Mouse (Mus musculus): ENCODE data around the gene Dock2. TPM values are rescaled to one million over a fixed set of nuclear protein-coding genes. Genes with fewer than 3 reads are reported as not detected.
A peak's percentile ranks its signal among the peaks of the same experiment; 100 is the strongest.
"Not testable (repeated sequence)": the region's sequence is repeated elsewhere in the genome, so short reads cannot be mapped to it uniquely, and the experiment has no call there.

Dock2 gene
- polyA plus RNA-seq, 1 experiment: 35.9 TPM

- no peak for TF ChIP-seq POLR2A (IDR thresholded peaks at IDR 0.05; ENCODE audit: low read depth, low read length)
- TF ChIP-seq CTCF (IDR thresholded peaks at IDR 0.05; ENCODE audit: extremely low read depth, insufficient read depth, insufficient read length, insufficient replicate concordance): no peak
- Histone ChIP-seq H3K27ac (ENCODE audit: insufficient read depth, low read length) (no peak overlapping the region), H3K36me3 (ENCODE audit: control insufficient read depth, insufficient read depth, low read length) (peaks cover 51% of the 10 kb centered on the region), H3K4me3 (ENCODE audit: extremely low read depth, insufficient read depth, insufficient read length) (no peak overlapping the region), H3K27me3 (ENCODE audit: control insufficient read depth, insufficient read depth, low read length) (no peaks in the 10 kb centered on the region), H3K4me1 (ENCODE audit: control insufficient read depth, insufficient read depth, insufficient read length) (no peaks in the 10 kb centered on the region)
- DNase-seq (ENCODE audit: low read depth in 1 of 2, low spot score in 2 of 2): no peak
- WGBS: 92% methylated on average over 1 of the region's 1 CpGs
Measured at GRCm38 (mm10) chr11:34240252-34240651, 543.4 kb downstream of the Dock2 start.

- H3K4me1 ChIP-seq (ENCODE audit: control insufficient read depth, insufficient read depth, insufficient read length): no peaks in the 10 kb centered on the region
- no peak for DNase-seq (ENCODE audit: low read depth in 1 of 2, low spot score in 2 of 2)
- peaks cover 53% of the 10 kb centered on the region for H3K36me3 ChIP-seq (ENCODE audit: control insufficient read depth, insufficient read depth, low read length)
- no peak overlapping the region for H3K27ac ChIP-seq (ENCODE audit: insufficient read depth, low read length)
- H3K27me3 ChIP-seq (ENCODE audit: control insufficient read depth, insufficient read depth, low read length): no peaks in the 10 kb centered on the region
- WGBS: 80% methylated on average over 2 of the region's 2 CpGs
- no peak for TF ChIP-seq POLR2A (IDR thresholded peaks at IDR 0.05; ENCODE audit: low read depth, low read length)
- TF ChIP-seq CTCF (IDR thresholded peaks at IDR 0.05; ENCODE audit: extremely low read depth, insufficient read depth, insufficient read length, insufficient replicate concordance): no peak
- H3K4me3 ChIP-seq (ENCODE audit: extremely low read depth, insufficient read depth, insufficient read length): no peak overlapping the region
Measured at GRCm38 (mm10) chr11:34239691-34240090, 544.0 kb downstream of the Dock2 start.

- TF ChIP-seq CTCF (IDR thresholded peaks at IDR 0.05; ENCODE audit: extremely low read depth, insufficient read depth, insufficient read length, insufficient replicate concordance): no peak
- no peak for TF ChIP-seq POLR2A (IDR thresholded peaks at IDR 0.05; ENCODE audit: low read depth, low read length)
- no peak for DNase-seq (ENCODE audit: low read depth in 1 of 2, low spot score in 2 of 2)
- Histone ChIP-seq H3K4me3 (ENCODE audit: extremely low read depth, insufficient read depth, insufficient read length) (no peak overlapping the region), H3K27me3 (ENCODE audit: control insufficient read depth, insufficient read depth, low read length) (no peaks in the 10 kb centered on the region), H3K4me1 (ENCODE audit: control insufficient read depth, insufficient read depth, insufficient read length) (no peaks in the 10 kb centered on the region), H3K27ac (ENCODE audit: insufficient read depth, low read length) (no peak overlapping the region), H3K36me3 (ENCODE audit: control insufficient read depth, insufficient read depth, low read length) (peaks cover 50% of the 10 kb centered on the region)
- 93% methylated on average over 6 of the region's 6 CpGs for WGBS
Measured at GRCm38 (mm10) chr11:34236885-34237284, 546.8 kb downstream of the Dock2 start.

- H3K27me3 ChIP-seq (ENCODE audit: control insufficient read depth, insufficient read depth, low read length): no peaks in the 10 kb centered on the region
- no peak for TF ChIP-seq POLR2A (IDR thresholded peaks at IDR 0.05; ENCODE audit: low read depth, low read length)
- TF ChIP-seq CTCF (IDR thresholded peaks at IDR 0.05; ENCODE audit: extremely low read depth, insufficient read depth, insufficient read length, insufficient replicate concordance): peak; percentile 40; the same call in 1 of the 2 replicates
- H3K36me3 ChIP-seq (ENCODE audit: control insufficient read depth, insufficient read depth, low read length): peaks cover 50% of the 10 kb centered on the region
- 70% methylated on average over 5 of the region's 5 CpGs for WGBS
- no peak overlapping the region for H3K27ac ChIP-seq (ENCODE audit: insufficient read depth, low read length)
- H3K4me1 ChIP-seq (ENCODE audit: control insufficient read depth, insufficient read depth, insufficient read length): no peaks in the 10 kb centered on the region
- DNase-seq (ENCODE audit: low read depth in 1 of 2, low spot score in 2 of 2): peak in 1 of 2 experiments; percentile 18
- no peak overlapping the region for H3K4me3 ChIP-seq (ENCODE audit: extremely low read depth, insufficient read depth, insufficient read length)
Measured at GRCm38 (mm10) chr11:34236091-34236759, 547.5 kb downstream of the Dock2 start.

GRCm38 (mm10) chr11:34228758-34229364 lies 554.8 kb downstream of the Dock2 start:
- Histone ChIP-seq H3K4me1 (ENCODE audit: control insufficient read depth, insufficient read depth, insufficient read length) (no peaks in the 10 kb centered on the region), H3K4me3 (ENCODE audit: extremely low read depth, insufficient read depth, insufficient read length) (no peak overlapping the region), H3K36me3 (ENCODE audit: control insufficient read depth, insufficient read depth, low read length) (peaks cover 43% of the 10 kb centered on the region), H3K27me3 (ENCODE audit: control insufficient read depth, insufficient read depth, low read length) (no peaks in the 10 kb centered on the region), H3K27ac (ENCODE audit: insufficient read depth, low read length) (no peak overlapping the region)
- no peak for TF ChIP-seq POLR2A (IDR thresholded peaks at IDR 0.05; ENCODE audit: low read depth, low read length)
- TF ChIP-seq CTCF (IDR thresholded peaks at IDR 0.05; ENCODE audit: extremely low read depth, insufficient read depth, insufficient read length, insufficient replicate concordance): peak; percentile 52; the same call in 1 of the 2 replicates
- WGBS: 61% methylated on average over 6 of the region's 6 CpGs
- DNase-seq (ENCODE audit: low read depth in 1 of 2, low spot score in 2 of 2): peak in 1 of 2 experiments; percentile 20

GRCm38 (mm10) chr11:34227180-34227579 lies 556.5 kb downstream of the Dock2 start:
- TF ChIP-seq CTCF (IDR thresholded peaks at IDR 0.05; ENCODE audit: extremely low read depth, insufficient read depth, insufficient read length, insufficient replicate concordance): no peak
- no peak for TF ChIP-seq POLR2A (IDR thresholded peaks at IDR 0.05; ENCODE audit: low read depth, low read length)
- H3K4me3 ChIP-seq (ENCODE audit: extremely low read depth, insufficient read depth, insufficient read length): no peak overlapping the region
- DNase-seq (ENCODE audit: low read depth in 1 of 2, low spot score in 2 of 2): no peak
- WGBS: 83% methylated on average over 1 of the region's 1 CpGs
- H3K4me1 ChIP-seq (ENCODE audit: control insufficient read depth, insufficient read depth, insufficient read length): no peaks in the 10 kb centered on the region
- H3K27me3 ChIP-seq (ENCODE audit: control insufficient read depth, insufficient read depth, low read length): no peaks in the 10 kb centered on the region
- H3K36me3 ChIP-seq (ENCODE audit: control insufficient read depth, insufficient read depth, low read length): peaks cover 35% of the 10 kb centered on the region
- H3K27ac ChIP-seq (ENCODE audit: insufficient read depth, low read length): no peak overlapping the region

- H3K4me1 ChIP-seq (ENCODE audit: control insufficient read depth, insufficient read depth, insufficient read length); H3K36me3 ChIP-seq (ENCODE audit: control insufficient read depth, insufficient read depth, low read length); H3K4me3 ChIP-seq (ENCODE audit: extremely low read depth, insufficient read depth, insufficient read length); H3K27me3 ChIP-seq (ENCODE audit: control insufficient read depth, insufficient read depth, low read length); DNase-seq (ENCODE audit: low read depth in 1 of 2, low spot score in 2 of 2); H3K27ac ChIP-seq (ENCODE audit: insufficient read depth, low read length): not testable (repeated sequence)
- WGBS: 70% methylated on average over 4 of the region's 4 CpGs
Measured at GRCm38 (mm10) chr11:34220596-34220995, 563.1 kb downstream of the Dock2 start.

Data from spleen, adult 2 months (tissue).